Mouse (Mus musculus) R1 (cell line): Measurements from ENCODE around the gene Lrrc59.
"Not testable (repeated sequence)": the region's sequence is repeated elsewhere in the genome, so short reads cannot be mapped to it uniquely, and the experiment has no call there.

ENCODE experiments used
- DNase-seq: peaks from one replicate; pipeline ENCODE4 v3.0.0-alpha.2; 2018; ENCODE audit warnings: low read depth, low spot score

Lrrc59 gene

DNA sequence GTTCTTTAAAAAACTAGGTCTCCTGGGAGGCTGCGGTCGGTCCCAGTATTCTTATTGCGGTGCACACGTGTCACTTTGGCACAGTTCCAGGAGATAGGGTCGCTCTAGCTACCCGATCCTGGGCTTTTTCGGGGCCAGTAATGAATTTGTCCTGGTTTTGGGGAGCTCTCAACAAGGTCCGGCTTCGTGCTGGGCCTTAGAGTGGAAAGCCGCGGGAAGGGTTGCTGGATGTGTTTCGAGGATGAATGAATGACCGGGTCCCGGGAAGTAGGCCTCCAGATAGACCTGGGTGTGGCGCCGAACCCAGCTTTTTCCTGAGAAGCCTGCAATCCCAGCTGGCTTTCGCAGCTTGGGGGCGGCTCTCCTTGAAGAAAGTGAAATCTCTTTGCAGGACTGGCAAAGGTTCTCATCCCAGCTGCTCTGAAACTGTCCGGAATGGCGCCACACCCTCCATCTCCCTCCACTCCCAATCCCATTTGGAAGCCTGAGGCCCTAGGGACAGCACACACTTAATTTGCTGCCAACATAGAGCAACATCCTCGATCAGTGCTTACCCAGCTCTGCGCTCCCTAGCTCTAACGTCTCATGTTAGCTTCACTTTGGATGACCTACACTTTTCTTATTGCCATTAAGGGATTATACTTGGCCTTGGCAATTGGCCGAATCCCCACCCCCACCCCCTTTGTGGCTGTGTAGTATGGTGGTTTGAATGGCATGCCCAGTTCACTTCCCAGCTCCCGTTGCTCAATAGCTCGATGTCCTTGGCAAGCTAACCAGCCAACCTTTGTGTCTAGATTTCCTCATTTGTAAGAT lies 838 bp downstream of the Lrrc59 start:
- DNase-seq = peak; percentile 83

DNA sequence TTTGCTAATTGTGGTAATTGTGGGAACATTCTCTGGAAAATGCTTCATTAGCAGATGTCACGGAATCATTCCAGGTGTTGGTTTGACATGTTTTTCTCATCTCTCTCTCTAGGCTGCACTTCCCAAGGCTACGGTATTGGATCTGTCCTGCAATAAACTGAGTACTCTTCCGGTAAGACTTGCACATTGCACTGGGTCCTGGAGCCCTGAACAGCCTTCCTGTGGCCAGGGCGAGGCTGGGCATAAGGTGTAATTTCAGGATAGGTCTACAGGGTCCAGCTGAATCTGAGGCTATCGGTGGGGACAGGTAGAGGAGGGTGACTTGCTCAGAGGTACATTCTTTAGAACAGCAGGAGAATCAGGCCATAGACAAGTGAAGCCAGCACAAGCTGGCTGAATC lies 2.4 kb downstream of the Lrrc59 start:
- no peak for DNase-seq

DNA sequence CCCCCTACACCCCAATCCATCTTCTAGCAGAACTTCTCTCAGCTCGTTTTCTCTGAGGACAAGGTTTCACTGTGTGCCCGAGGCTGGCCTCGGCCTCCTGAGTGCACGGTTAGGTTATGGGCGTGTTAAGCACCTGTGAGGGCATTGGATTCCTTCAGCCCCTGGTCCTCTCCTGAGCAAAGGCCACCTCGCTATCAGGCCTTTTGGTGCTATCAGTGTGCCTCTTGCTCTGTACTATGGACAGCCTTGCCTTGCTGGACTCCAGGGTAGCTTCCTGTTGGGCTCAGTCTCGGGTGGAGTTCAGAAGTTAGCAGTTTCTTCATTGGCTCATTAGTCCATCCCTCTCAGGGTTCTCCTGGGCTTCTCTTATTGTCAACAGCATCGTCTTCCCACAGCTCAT lies 3.4 kb downstream of the Lrrc59 start:
- no peak for DNase-seq

DNA sequence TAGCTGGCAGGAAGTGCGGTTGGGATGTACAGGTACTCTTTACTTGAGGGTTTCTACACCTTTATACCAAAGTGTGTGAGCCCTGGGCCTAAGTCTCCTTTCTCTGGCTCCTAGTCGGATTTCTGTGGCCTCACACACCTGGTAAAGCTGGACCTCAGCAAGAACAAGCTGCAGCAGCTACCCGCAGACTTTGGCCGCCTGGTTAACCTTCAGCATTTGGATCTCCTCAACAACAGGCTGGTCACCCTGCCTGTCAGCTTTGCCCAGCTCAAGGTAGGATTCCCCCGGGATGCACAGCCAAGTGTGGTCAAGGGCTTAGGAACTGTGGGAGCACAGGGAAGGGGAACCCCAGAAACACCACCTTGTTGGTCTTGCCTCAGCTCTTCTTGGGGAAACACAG lies 4.9 kb downstream of the Lrrc59 start:
- DNase-seq = no peak

DNA sequence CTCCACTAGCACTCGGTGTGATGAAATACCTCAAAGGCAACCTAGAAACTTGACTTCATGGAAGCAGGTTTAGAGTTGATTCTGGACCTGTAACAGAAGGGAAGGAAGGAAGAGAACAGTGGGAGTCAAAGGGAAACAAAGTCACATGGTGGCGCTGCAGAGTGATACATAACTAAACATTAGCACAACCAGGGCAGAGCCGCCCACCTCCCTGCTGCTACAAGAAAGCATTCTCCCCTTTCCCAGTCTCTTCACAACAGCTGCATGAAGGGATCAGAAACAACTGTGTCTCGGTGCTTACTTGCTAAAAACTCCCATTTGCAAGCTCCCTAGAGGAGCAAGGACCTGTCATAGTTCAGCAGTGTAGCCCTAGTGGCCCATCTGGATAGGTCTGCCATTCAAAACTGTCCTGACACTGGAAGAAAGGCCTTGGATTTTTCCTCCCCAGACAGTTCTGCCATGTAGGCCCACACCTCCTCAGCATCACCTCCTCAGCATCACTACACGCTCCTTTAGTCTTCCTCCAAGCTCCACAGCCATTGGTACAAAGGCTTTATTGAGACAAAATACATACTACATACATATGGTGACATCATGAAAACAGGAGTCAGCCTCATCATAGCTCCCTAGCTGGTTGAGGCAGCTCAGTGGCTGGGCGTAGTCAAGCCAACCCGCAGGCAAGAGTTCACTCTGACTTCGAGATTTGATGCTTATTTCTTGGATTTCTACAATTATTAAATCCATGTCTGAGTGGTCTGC lies 15.1 kb downstream of the Lrrc59 start:
- DNase-seq = no peak

DNA sequence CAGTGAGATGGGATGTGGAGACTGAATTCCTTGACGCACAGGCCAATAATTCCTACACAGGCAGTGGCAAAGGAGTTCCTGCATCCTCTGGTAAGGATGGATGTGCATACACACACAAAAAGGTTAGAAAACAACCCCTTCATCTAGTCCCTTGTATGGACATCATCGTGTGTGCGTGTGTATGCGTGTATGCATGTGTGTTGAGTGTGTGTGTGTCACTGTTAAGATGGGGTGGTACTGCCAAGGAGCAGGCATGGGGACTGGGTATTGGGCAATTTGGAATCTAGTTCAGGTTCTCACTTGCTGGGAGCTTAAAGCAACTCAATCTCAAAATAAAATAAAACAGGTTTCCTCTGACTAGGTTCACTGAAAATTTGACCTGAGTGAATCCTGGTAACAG lies 16.9 kb downstream of the Lrrc59 start:
- no peak for DNase-seq

DNA sequence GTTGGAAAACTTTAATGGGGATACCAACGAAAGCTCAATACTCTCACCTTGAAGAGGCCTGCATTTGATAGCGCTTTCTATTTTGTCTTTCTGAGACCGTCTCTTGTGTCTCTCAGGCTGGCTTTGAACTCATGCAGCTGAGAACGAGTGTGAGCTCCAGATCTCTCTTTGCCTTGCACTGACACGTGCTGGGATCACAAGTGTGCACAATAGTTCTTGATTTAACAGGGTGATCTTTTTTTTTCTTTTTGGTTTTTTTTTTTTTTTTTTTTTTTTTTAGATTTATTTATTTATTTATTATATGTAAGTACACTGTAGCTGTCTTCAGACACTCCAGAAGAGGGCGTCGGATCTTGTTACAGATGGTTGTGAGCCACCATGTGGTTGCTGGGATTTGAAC lies 21.7 kb downstream of the Lrrc59 start:
- DNase-seq = not testable (repeated sequence)

DNA sequence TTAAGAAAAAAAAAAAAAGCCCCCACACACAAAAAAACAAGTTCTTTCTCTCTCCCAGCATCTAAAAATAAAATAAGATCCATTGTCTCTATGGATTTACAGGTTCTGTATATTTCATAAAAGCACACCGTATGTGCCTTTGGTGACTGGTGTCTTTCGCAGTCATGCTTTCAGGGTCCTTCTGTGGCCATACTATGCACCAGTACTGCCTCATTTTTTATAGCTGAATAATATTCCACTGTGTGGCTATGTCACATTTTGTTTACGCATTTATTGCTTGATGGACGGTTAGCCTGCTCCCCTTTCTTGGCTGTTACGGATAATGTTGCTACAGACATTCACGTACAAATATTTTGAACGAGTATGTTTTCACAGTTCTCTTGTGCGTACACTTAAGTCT lies 23.4 kb downstream of the Lrrc59 start:
- no peak for DNase-seq

DNA sequence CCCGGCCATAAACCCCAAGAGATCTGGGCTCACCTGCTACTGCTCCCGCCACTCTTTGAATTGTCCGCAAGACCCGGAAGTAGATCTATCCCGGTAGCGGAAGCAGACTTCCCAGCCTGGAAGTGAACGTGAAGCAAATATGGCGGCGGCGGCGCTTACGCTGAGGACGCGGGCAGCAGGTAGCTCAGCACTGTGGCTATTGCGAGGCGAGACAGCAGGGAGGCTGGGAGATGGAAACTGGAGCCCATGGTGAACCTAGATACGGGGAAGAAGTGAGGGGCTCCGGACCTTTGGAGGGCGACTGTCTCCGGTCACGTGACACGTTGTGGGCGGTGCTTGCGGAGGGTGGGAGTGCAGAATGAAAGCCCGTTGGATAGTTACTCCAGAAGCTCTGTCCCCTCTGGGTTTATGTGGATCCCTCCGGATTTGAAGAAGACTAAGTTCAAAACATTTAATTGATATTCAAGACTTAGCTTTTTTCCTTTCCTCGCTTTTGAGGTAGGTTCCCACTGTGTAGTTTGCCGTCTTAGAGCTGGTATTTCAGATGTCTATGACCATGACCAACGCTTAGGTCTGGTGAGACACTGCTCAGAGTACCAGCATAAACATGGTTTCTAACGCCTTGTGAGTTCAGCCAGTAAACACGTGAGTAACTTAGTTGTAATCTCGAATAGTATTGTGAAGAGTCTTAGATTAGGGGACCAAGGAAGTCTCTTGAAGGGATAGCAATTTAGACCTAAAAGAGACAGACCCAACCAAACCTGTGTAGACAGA lies 24.3 kb downstream of the Lrrc59 start, which contains the start of the genes Mrpl27 and Eme1:
Mrpl27 (plus strand) TSS at position 105 of the 774 bp plus-strand sequence.
Eme1 (minus strand) TSS at position 302 of the 774 bp plus-strand sequence.
- peak; percentile 90 for DNase-seq

DNA sequence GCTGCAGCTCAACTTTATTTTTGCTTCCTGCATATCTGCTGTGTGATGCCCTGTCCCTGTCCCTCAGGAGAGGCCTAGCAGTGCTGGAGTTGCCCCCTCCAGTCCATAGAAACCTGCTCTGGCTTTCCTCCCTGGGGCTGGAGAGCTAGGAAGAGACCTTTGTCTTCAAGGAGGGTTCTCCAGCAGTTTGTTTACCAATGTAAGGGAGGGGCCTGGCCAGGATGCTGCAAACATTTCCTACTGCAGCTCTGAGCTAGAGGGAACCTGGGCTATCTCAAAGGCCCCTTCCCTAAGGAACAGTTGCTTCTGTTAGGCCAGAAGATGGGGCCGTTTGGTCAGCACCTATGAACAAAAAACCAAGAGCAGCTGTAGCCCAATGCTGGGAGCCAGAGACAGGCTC lies 31.8 kb downstream of the Lrrc59 start:
- DNase-seq = no peak

DNA sequence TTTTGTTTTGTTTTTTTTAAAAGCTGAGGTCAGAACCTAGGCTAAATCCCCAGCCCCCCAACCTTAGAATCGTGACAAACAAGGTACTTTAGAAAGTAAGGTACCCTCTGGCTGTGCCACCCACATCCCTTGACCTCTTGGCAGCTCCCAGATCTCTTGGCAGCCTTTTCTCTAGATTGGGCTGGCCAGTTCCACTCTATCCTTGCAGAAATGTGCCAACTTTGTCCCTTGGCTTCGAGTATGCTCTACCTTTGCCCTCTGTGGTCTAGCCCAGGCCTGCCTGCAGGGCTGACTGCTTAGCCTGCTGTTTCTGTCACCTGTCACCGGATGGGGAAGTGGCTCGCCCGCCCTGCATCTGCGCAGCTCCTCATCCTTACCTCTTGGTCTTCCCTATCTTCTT lies 35.7 kb downstream of the Lrrc59 start:
- no peak for DNase-seq

DNA sequence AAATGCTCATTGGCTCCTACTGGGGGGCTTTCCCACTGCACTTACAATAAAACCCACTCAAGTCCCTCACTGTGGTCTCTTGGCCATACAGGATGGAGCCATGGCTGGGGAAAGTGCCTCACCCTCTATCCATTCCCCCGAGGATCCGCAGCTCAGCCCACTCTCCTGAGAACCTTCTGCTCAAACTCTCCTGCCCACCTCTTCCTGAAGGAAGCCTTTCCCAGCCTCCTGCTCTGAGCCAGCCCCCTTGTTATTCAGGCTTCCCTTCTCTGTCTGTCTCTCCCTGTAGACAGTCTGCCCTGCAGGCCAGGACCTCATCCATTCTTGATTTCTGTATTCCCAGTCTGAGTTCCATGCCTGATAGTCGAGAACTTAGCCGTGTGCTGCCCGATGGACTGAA lies 45.4 kb downstream of the Lrrc59 start:
- DNase-seq = no peak

DNA sequence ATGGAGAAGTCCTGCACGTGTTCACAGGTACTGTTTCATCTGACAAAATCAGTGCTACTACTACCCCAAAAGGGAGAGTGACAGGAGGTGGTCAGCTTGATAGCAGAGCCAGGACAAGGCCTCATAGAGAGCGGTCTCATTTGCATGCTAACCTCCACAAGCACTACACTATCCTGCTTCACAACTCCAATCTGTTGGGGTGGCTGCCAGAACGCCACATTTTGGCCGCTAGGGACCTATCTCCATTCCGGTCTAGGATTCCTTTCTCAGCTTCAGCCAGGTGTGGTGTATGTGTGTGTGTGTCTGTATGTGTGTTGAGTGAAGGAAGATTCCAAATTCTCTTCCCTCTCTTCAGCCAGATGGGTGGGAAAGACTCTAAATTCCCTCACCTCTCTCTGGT lies 45.9 kb downstream of the Lrrc59 start:
- peak; percentile 54 for DNase-seq

DNA sequence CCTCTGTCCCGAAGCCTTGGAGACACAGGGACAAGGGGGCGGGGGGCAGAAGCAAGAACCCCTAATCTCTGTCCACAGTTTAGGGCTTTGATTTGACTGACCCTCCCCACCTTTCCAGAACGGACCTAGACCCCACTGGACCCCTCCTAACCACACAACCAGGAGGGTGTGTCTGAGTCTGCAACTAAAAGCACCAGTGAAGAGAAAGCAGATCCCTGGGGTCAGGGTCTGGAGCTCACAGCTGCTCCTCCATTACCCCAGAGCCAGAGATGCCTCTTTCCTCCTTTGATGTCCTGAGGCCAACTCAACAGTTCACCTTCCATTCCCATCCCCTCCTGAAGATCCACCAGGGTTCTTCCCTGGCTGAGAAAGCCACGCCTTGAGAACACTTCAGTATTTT lies 46.7 kb downstream of the Lrrc59 start:
- no peak for DNase-seq

DNA sequence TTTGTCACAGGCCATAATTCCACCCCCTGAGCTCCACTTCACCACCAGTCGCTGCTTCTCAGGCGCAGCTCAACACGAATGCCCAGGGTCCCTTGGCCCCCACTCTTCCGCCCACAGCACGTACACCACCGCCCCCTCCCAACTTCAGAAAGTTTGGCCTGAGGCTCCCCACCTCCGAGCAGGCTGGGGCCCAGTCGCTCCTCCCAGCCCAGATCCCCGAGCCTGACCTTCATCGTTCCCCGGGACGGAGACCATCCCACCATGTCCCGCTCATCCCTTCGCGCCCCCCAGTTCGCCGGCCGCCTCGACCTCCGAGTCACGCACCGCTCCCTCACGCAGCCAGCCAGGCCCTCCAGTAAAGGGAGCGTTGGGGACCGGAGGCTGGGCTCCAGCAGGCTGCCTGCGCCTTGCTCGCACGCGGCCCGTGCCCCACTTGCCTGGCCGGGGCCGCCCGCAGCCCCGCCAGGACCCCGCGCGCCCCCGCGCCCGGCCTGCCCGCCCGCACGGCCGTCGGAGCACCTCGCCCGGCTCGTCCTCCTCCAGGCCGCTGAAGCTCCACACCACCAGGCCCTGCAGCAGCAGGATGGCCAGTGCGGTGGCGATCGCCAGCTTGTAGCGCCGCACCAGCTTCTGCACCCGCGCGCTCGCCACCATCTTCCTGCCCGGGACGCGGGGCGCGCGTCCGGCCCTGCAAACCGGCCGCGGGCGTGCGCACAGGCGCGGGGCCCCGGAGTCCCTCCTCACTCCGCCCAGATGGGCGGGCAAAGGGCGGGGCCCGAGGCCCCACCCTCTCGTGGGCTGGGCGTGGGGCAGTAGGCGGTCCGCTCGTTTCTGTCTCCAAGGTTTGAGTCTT lies 47.4 kb downstream of the Lrrc59 start, which contains the start of gene Xylt2:
Xylt2 (minus strand) TSS at position 762 of the 853 bp plus-strand sequence.
- DNase-seq = peak; percentile 88

DNA sequence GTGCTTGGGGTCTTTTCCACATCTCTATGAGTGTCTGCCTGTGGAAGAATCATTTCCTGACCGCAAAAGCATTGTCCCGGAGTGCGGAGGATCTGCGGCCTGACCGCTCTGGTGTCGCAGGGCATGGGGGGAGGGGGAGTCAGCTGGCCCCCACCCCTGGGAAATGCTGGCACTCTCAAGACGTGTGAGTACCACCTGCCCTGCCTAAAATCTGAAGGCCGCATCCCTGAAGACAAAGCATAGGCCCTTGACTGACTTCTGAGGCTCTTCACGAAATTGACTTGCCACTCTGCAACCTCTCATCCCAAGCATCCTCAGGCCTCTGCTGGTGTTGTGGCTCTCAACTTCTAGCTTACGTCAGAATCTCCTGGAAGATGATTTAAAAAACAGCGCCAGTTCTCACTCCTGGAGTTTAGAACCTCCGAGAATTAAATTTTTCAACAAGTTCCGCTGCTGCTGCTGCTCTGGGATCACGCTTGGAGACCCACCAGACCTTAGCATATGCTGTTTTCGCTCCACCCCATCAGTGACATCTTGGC lies 48.1 kb downstream of the Lrrc59 start:
- DNase-seq = no peak

DNA sequence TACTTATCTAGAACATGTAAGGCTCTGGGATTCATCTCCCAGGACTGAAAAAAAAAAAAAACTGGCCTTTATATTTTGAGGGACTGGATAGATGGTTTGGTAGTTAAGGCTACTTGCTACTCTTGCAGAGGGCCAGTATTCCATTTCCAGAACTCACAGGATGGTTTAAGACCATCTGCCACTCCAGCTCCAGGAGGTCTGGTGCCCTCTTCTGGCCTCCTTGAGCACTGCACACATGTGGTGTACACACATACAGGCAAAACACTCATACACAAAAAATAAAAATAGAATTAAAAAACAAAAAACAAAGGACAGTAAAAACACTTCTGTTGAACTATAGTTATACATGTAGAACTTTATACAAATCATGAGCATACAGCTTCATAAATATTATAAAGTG lies 51.1 kb downstream of the Lrrc59 start:
- peak; percentile 82 for DNase-seq

DNA sequence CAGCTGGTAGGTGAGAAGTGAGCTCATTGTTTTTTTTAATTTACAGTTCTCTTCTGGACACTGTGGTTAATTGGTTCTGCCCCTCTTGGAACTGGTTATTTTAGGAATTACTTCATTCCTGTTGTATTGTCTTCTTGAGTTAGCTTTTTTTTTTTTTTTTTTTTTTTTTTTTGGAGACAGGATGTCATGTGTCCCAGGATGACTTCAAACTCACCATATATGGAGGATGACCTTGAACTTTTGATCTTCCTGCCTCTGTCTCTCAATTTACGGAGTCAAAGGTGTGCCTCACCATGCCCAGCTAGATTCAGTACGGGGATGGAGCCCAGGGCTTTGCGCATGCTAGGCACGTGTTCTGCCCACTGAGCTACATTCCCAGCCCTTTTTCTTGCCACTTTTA lies 52.1 kb downstream of the Lrrc59 start:
- DNase-seq = peak; percentile 48

DNA sequence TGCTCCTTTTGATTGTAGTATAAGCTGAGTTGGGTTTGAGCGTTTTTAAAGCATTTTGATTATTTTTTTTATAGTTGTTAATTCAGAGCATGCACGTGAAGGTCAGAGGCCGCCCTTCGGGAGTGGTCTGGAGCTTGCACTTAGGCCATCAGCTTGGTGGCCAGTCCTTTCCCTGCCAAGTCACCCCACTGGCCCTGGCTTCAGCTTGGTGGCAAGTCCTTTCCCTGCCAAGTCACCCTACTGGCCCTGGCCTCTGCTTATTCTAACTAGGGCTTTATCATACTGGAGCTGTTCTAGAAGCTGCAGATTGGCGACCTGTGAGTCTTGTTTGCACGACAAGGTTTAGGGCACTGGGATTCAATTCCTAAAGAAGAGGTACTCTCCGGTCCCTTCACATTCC lies 52.9 kb downstream of the Lrrc59 start:
- no peak for DNase-seq

DNA sequence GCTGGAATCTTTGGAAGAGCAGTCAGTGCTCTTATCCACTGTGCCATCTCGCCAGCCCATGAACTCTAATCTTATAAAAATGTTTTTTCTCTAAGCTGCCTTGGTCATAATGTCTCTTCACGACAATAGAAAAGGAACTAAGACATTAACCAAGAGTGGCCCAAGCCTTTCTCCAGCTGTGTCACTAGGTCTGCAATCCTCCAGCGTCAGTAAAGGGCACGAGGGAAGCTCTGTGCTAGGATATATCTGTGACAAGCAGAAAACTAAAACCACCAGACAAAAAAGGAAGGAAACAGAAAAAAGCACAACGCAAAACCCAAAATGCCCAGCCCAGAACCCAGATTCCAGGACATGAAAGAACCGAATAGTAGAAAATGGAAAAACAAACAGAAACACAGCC lies 57.6 kb downstream of the Lrrc59 start:
- no peak for DNase-seq

DNA sequence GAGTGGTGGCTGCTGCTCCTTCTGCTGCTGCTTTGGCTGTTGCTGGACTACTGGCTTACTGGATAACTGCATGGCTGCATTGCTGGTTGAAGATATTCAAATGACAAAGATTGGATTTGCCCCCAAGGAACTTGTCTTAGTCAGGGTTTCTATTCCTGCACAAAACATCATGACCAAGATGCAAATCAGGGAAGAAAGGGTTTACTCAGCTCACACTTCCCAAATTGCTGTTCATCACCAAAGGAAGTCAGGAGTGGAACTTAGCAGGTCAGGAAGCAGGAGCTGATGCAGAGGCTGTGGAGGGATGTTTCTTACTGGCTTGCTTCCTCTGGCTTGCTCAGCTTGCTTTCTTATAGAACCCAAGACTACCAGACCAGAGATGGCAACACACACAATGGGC lies 62.9 kb downstream of the Lrrc59 start:
- DNase-seq = not testable (repeated sequence)
